Mouse (Mus musculus) liver, embryonic 16.5 days (tissue): ENCODE data around the gene Zfp446. TPM values are rescaled to one million over a fixed set of nuclear protein-coding genes. Genes with fewer than 3 reads are reported as not detected.

Source experiments
- ATAC-seq: fragments of 200-750 bp; cut with Nextera tagmentation; 2 replicates; pipeline ENCODE4 v1.8.0; 2017; ENCODE audit warnings: low read depth, mild to moderate bottlenecking, moderate number of reproducible peaks, moderate library complexity
- H3K27ac ChIP-seq: fragments of 300-500 bp; sonication (generic); 2 replicates; pipeline ENCODE4 v1.5.1; 2014; ENCODE audit warnings: mild to moderate bottlenecking, low read length
- H3K27me3 ChIP-seq: fragments of 300-500 bp; sonication (generic); 2 replicates; pipeline ENCODE4 v1.6.1; 2014; ENCODE audit warnings: low read depth, low read length, mixed read lengths; ENCODE audit not compliant: control insufficient read depth, insufficient read depth
- H3K36me3 ChIP-seq: fragments of 300-500 bp; sonication (generic); 2 replicates; pipeline ENCODE4 v1.6.1; 2014; ENCODE audit warnings: mild to moderate bottlenecking; ENCODE audit not compliant: control insufficient read depth, insufficient read depth
- H3K4me1 ChIP-seq: fragments of 300-500 bp; sonication (generic); 2 replicates; pipeline ENCODE4 v1.6.1; 2014; ENCODE audit warnings: low read depth, low read length, mixed read lengths; ENCODE audit not compliant: control insufficient read depth
- H3K4me2 ChIP-seq: fragments of 300-500 bp; sonication (generic); 2 replicates; pipeline ENCODE4 v1.6.1; 2014; ENCODE audit warnings: low read depth, low read length, mixed read lengths
- H3K4me3 ChIP-seq: fragments of 300-500 bp; sonication (generic); 2 replicates; pipeline ENCODE4 v1.5.1; 2014; ENCODE audit warnings: low read depth, mild to moderate bottlenecking, low read length
- H3K9ac ChIP-seq: fragments of 300-500 bp; sonication (generic); 2 replicates; pipeline ENCODE4 v1.6.1; 2014; ENCODE audit warnings: low read depth, low read length
- H3K9me3 ChIP-seq: fragments of 300-500 bp; sonication (generic); replicated peaks from 2 replicates; pipeline ENCODE4 v1.6.1; 2016; ENCODE audit warnings: low read length; ENCODE audit not compliant: control insufficient read depth
- WGBS: fragments of 180-500 bp; shearing (Covaris S2); extraction: QIAGEN DNeasy Blood & Tissue Kit; methylation state at CpG from one replicate; pipeline ENCODE4 v1.1.7; 2014; ENCODE audit not compliant: insufficient replicate concordance; 5-methylcytosine and 5-hydroxymethylcytosine counted together
- polyA plus RNA-seq: library from polyadenylated mRNA; unstranded; fragments of >200 nt; fragmentation: Nextera tagmentation; extraction: Ambion mirVana; gene quantifications from 2 replicates; pipeline ENCODE4 v1.2.1, GENCODE M21; 2015

The Zfp446 gene
- polyA plus RNA-seq, 1 experiment from 2014 or later = 2.9 TPM

- no peak overlapping the region for H3K4me2 ChIP-seq
- H3K4me3 ChIP-seq = no peak overlapping the region
- H3K9ac ChIP-seq = no peak overlapping the region
- H3K27me3 ChIP-seq = no peaks in the 10 kb centered on the region
- no peaks in the 10 kb centered on the region for H3K9me3 ChIP-seq
- no peak overlapping the region for H3K27ac ChIP-seq
- ATAC-seq = peak; percentile 71
- 15% methylated on average over 3 of the region's 3 CpGs for WGBS
- H3K36me3 ChIP-seq = no peaks in the 10 kb centered on the region
- H3K4me1 ChIP-seq = peaks cover 7% of the 10 kb centered on the region
Measured at GRCm38 (mm10) chr7:12954896-12955295, 22.8 kb upstream of the Zfp446 start.

GRCm38 (mm10) chr7:12957511-12957910 is 20.1 kb upstream of the Zfp446 start:
- 58% methylated on average over 5 of the region's 5 CpGs for WGBS
- ATAC-seq = no peak
- H3K4me3 ChIP-seq = no peak overlapping the region
- no peak overlapping the region for H3K4me2 ChIP-seq
- no peaks in the 10 kb centered on the region for H3K27me3 ChIP-seq
- H3K36me3 ChIP-seq = no peaks in the 10 kb centered on the region
- H3K27ac ChIP-seq = no peak overlapping the region
- H3K9me3 ChIP-seq = no peaks in the 10 kb centered on the region
- peaks cover 1% of the 10 kb centered on the region for H3K4me1 ChIP-seq
- no peak overlapping the region for H3K9ac ChIP-seq

GRCm38 (mm10) chr7:12958948-12959347 is 18.7 kb upstream of the Zfp446 start:
- no peak overlapping the region for H3K4me3 ChIP-seq
- peaks cover 3% of the 10 kb centered on the region for H3K4me1 ChIP-seq
- no peak for ATAC-seq
- 51% methylated on average over 4 of the region's 4 CpGs for WGBS
- H3K36me3 ChIP-seq = no peaks in the 10 kb centered on the region
- no peaks in the 10 kb centered on the region for H3K27me3 ChIP-seq
- no peaks in the 10 kb centered on the region for H3K9me3 ChIP-seq
- no peak overlapping the region for H3K27ac ChIP-seq
- no peak overlapping the region for H3K4me2 ChIP-seq
- no peak overlapping the region for H3K9ac ChIP-seq

- no peak overlapping the region for H3K4me2 ChIP-seq
- H3K4me3 ChIP-seq = no peak overlapping the region
- no peaks in the 10 kb centered on the region for H3K36me3 ChIP-seq
- no peaks in the 10 kb centered on the region for H3K9me3 ChIP-seq
- H3K9ac ChIP-seq = no peak overlapping the region
- peaks cover 3% of the 10 kb centered on the region for H3K4me1 ChIP-seq
- no peak for ATAC-seq
- no peak overlapping the region for H3K27ac ChIP-seq
- no peaks in the 10 kb centered on the region for H3K27me3 ChIP-seq
- 36% methylated on average over 4 of the region's 4 CpGs for WGBS
Measured at GRCm38 (mm10) chr7:12959718-12960117, 17.9 kb upstream of the Zfp446 start.

GRCm38 (mm10) chr7:12961511-12962141 is 16.0 kb upstream of the Zfp446 start:
- Histone ChIP-seq H3K9me3 (no peaks in the 10 kb centered on the region), H3K36me3 (no peaks in the 10 kb centered on the region), H3K27me3 (no peaks in the 10 kb centered on the region), H3K9ac (peak overlapping the region; percentile 66), H3K27ac (peak overlapping the region; percentile 32), H3K4me1 (peaks cover 12% of the 10 kb centered on the region), H3K4me2 (peak overlapping the region; percentile 68), H3K4me3 (peak overlapping the region; percentile 68)
- peak; percentile 39 for ATAC-seq
- WGBS = 2% methylated on average over 29 of the region's 29 CpGs

GRCm38 (mm10) chr7:12965678-12966091 is 12.0 kb upstream of the Zfp446 start, which contains the start of gene Zfp324:
Zfp324 (plus strand) TSS chr7:12965838.
- no peaks in the 10 kb centered on the region for H3K27me3 ChIP-seq
- peaks cover 6% of the 10 kb centered on the region for H3K36me3 ChIP-seq
- peak; percentile 93 for ATAC-seq
- peak within 1 kb of the TSS; percentile 97 for H3K4me2 ChIP-seq
- peaks cover 23% of the 10 kb centered on the region for H3K4me1 ChIP-seq
- peak within 1 kb of the TSS; percentile 85 for H3K27ac ChIP-seq
- H3K9me3 ChIP-seq = no peaks in the 10 kb centered on the region
- WGBS = under 1% methylated on average over 23 of the region's 23 CpGs
- H3K9ac ChIP-seq = peak within 1 kb of the TSS; percentile 79
- peak within 1 kb of the TSS; percentile 80 for H3K4me3 ChIP-seq

- Histone ChIP-seq H3K27me3 (no peaks in the 10 kb centered on the region), H3K4me1 (peaks cover 23% of the 10 kb centered on the region), H3K36me3 (peaks cover 11% of the 10 kb centered on the region), H3K4me2 (peak overlapping the region; percentile 97), H3K9ac (peak overlapping the region; percentile 79), H3K9me3 (no peaks in the 10 kb centered on the region), H3K27ac (peak overlapping the region; percentile 85), H3K4me3 (peak overlapping the region; percentile 80)
- under 1% methylated on average over 29 of the region's 29 CpGs for WGBS
- ATAC-seq = peak; percentile 83
Measured at GRCm38 (mm10) chr7:12966104-12966845, 11.4 kb upstream of the Zfp446 start.

GRCm38 (mm10) chr7:12970906-12971305 is 6.7 kb upstream of the Zfp446 start:
- Histone ChIP-seq H3K4me1 (peaks cover 12% of the 10 kb centered on the region), H3K27me3 (no peaks in the 10 kb centered on the region), H3K9ac (no peak overlapping the region), H3K9me3 (no peaks in the 10 kb centered on the region), H3K4me3 (no peak overlapping the region), H3K36me3 (peaks cover 14% of the 10 kb centered on the region), H3K27ac (no peak overlapping the region), H3K4me2 (no peak overlapping the region)
- 84% methylated on average over 25 of the region's 25 CpGs for WGBS
- no peak for ATAC-seq
